Mouse (Mus musculus) embryonic fibroblast, embryonic 13.5 days (primary cell): ENCODE results near the gene Lrrc38. TPM values are rescaled to one million over a fixed set of nuclear protein-coding genes. Genes with fewer than 3 reads are reported as not detected.

ENCODE experiments used
- H3K27ac ChIP-seq: 2 replicates; pipeline ENCODE4 v1.5.1; 2012; ENCODE audit warnings: low read length, control low read depth, inconsistent platforms; ENCODE audit not compliant: insufficient read depth
- H3K4me1 ChIP-seq: 2 replicates; pipeline ENCODE4 v1.6.1; 2011; ENCODE audit warnings: low read length; ENCODE audit not compliant: control insufficient read depth, insufficient read depth
- H3K4me3 ChIP-seq: 2 replicates; pipeline ENCODE4 v1.5.1; 2011; ENCODE audit warnings: mild to moderate bottlenecking, control low read depth, low read length; ENCODE audit not compliant: insufficient read depth
- CTCF ChIP-seq: IDR thresholded peaks from 2 replicates; pipeline ENCODE4 v1.5.1; 2011; ENCODE audit warnings: mild to moderate bottlenecking, control low read depth, low read length, moderate library complexity, borderline replicate concordance; ENCODE audit not compliant: insufficient read depth
- POLR2A ChIP-seq: IDR thresholded peaks from 2 replicates; pipeline ENCODE4 v1.6.1; 2011; ENCODE audit warnings: low read depth, mild to moderate bottlenecking, control low read depth, low read length, moderate library complexity
- polyA plus RNA-seq: library from polyadenylated mRNA; stranded (reverse); fragments of >200 nt; gene quantifications from 2 replicates; pipeline ENCODE4 v1.2.4, GENCODE M21; 2011; ENCODE audit warnings: low read depth; ENCODE audit not compliant: missing spikeins, insufficient read length

Gene Lrrc38
- not detected in 2 replicates for polyA plus RNA-seq

DNA sequence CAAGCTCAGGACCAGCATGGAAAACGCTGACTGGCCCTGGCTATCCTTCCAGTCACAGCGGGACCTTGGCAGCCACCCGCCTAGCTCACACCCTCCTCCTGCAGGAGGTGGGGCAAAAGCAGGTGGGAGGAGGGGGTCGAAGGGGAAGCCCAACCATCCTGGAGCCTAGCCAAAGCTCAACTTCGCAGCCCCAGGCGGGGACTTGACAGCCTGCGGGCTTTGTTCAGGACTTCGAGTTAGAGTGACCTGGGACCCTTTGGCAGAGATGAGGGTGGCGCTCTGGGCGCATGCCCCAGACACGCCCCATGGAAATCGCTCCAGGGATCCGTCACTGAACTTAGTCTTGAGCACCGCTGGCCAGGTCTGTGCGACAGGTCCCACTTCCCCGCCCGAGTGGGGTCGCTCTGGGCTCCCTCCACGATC lies at the start of gene Lrrc38:
TSS of gene Lrrc38 (plus strand) at position 274 of the 423 bp plus-strand sequence.
- Histone ChIP-seq H3K4me3 (peak within 1 kb of the TSS; percentile 13; the same call in 1 of the 2 replicates), H3K4me1 (no peaks in the 10 kb centered on the region), H3K27ac (no peak within 1 kb of the TSS)
- TF ChIP-seq POLR2A (no peak), CTCF (no peak)

DNA sequence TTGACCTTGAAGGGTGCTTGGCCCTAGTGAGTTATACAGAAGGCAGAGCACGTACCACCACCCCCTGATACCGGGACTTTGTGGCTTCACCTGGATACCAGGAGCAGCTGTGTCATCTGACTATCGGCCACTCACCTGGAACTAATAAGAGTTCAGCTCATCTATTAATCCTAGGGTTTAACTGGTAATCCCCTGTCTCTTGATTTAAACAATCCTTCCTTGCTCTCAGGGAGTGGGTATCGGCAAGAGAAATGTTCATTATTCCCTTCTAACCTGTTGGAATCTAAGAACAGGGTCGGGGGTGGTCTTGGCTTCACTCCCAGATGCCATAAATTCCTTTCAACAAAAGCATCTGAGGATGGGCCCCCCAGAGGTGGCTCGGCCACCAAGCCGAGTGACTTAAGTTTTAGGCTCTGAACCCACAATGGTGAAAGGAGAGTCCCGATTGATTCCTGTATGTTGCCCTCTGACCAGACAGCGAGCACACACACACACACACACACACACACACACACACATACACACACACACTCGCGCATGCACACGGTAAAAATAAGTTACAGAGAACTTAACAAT lies 49.4 kb upstream of the Lrrc38 start:
- H3K4me1 ChIP-seq = peaks cover 12% of the 10 kb centered on the region
- H3K4me3 ChIP-seq = peak overlapping the region; percentile 72
- H3K27ac ChIP-seq = no peak overlapping the region
- TF ChIP-seq CTCF = no peak
- no peak for TF ChIP-seq POLR2A

DNA sequence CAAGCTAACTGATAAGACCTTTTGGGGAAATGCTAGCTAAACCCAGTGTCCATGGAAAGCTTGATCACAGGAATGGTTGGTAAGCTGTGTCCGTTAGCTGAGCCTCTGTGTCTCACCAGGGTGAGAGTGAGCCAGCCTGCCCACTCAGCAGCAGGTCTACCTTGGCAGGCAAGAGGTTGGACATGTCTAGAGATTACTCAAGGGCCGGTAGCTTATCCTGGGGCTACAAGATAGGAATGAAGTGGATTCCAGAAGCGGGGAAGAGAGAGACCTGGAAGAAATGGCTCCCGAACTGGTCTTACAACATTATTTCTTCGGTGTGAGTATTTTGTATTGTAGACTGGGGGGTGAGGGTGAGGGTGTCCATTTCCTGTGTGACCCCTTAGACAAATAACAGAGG lies 48.5 kb upstream of the Lrrc38 start:
- H3K27ac ChIP-seq = no peak overlapping the region
- peaks cover 5% of the 10 kb centered on the region; the same call in 1 of the 2 replicates for H3K4me1 ChIP-seq
- no peak for TF ChIP-seq POLR2A
- no peak for TF ChIP-seq CTCF
- H3K4me3 ChIP-seq = no peak overlapping the region

DNA sequence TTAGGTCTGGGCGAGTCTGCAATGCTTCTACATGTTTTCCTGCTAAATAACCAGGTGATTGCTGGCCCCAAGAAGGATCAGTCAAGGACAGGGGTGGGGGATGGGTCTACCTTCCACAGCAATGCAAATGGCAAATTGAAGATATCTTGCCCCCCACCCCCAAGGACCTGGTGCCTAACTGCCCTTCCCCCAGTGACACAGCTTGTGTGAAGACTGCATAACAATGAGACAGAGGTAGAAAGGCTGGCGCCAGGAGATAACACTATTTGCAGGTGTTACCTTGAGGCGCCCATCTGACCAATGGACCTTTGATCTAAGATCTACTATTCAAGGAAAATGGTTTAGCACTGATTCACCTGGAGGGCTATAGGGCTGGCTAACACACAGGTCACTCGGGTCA lies 47.7 kb upstream of the Lrrc38 start:
- Histone ChIP-seq H3K4me1 (peaks cover 2% of the 10 kb centered on the region; the same call in 1 of the 2 replicates), H3K27ac (no peak overlapping the region), H3K4me3 (no peak overlapping the region)
- TF ChIP-seq POLR2A = no peak
- no peak for TF ChIP-seq CTCF

- Histone ChIP-seq H3K4me3 (no peak overlapping the region), H3K4me1 (peaks cover 2% of the 10 kb centered on the region; the same call in 1 of the 2 replicates), H3K27ac (no peak overlapping the region)
- no peak for TF ChIP-seq POLR2A
- TF ChIP-seq CTCF = no peak
These were observed 47.2 kb upstream of the Lrrc38 start for GRCm38 (mm10) chr4:143302279-143302890.

DNA sequence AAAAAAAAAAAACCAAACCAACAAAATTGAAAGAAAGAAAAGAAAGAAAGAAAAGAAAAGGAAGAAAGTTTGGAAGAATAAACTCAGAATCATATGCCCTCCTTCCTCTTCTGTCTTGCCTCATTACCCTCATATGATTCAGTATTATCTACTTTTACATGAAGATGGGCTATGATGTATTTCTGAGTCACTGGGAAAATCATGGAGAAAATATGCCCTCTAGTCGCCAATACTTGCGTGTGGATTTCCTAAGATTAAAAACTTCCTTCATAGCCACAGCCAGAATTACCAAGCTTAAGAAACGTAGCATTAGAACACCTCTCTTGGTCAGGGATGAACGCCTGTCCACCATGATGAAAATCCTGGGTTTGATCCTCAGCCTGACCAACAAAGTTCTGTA lies 44.5 kb upstream of the Lrrc38 start:
- H3K27ac ChIP-seq = no peak overlapping the region; the same call in 1 of the 2 replicates
- TF ChIP-seq POLR2A (no peak), CTCF (no peak)
- no peak overlapping the region for H3K4me3 ChIP-seq
- H3K4me1 ChIP-seq = peaks cover 2% of the 10 kb centered on the region; the same call in 1 of the 2 replicates

DNA sequence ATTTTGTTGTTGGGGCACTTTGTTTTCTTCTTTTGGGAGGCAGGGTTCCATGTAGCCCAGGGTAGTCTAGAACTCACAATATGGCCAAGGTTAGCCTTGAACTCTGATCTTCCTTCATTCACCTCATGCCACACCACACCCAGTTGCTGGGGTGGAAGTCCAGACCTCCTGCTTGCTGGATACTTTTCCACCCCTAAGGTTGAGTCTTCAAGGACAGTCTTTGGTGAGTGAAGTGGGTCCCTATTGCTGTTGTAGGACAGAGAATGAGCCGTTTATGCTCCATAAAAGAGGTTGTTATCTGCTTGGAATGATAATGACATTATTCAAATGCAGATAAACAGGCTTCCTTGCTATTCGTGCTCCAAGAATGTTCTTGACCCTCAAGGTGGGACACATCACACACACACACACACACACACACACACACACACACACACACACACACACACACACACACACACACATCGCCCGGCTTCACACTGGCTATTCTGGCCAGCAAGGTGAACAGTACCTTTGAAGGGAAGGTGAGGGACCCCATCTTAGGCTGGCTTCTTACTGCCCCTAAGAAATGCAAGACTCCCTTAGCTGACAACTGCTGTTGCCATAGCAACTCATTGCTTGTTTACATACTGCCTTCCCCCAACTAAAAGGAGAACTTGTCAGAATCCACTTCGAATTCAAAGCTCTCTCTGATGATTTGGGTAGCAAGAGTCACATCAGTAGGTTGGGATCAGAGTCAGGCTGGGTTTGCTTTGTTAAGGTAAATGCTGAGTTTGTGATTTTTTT lies 43.4 kb upstream of the Lrrc38 start:
- Histone ChIP-seq H3K4me1 (peaks cover 2% of the 10 kb centered on the region; the same call in 1 of the 2 replicates), H3K4me3 (no peak overlapping the region), H3K27ac (no peak overlapping the region)
- TF ChIP-seq POLR2A = no peak
- TF ChIP-seq CTCF = no peak

GRCm38 (mm10) chr4:143311341-143311740 lies 38.2 kb upstream of the Lrrc38 start:
- Histone ChIP-seq H3K4me3 (no peak overlapping the region), H3K4me1 (no peaks in the 10 kb centered on the region), H3K27ac (no peak overlapping the region)
- TF ChIP-seq CTCF (peak; percentile 39; the same call in 1 of the 2 replicates), POLR2A (no peak)

- Histone ChIP-seq H3K4me3 (no peak overlapping the region), H3K27ac (no peak overlapping the region), H3K4me1 (no peaks in the 10 kb centered on the region)
- TF ChIP-seq CTCF (no peak), POLR2A (no peak)
These were observed 36.3 kb upstream of the Lrrc38 start for GRCm38 (mm10) chr4:143313299-143313698.
